Mouse (Mus musculus) brown adipose tissue, adult 24 weeks (tissue): ENCODE measurements around the gene Asna1. TPM values are rescaled to one million over a fixed set of nuclear protein-coding genes. Genes with fewer than 3 reads are reported as not detected.

Source experiments
- H3K27ac ChIP-seq: fragments of 200-500 bp; replicated peaks from 2 replicates; pipeline ENCODE4 v1.5.1; 2012; ENCODE audit warnings: low read depth, mild to moderate bottlenecking, low read length
- H3K4me1 ChIP-seq: fragments of 200-500 bp; 2 replicates; pipeline ENCODE4 v1.6.1; 2012; ENCODE audit warnings: low read length, mixed read lengths; ENCODE audit not compliant: control insufficient read depth, insufficient read depth, insufficient read length
- H3K4me3 ChIP-seq: fragments of 200-500 bp; 2 replicates; pipeline ENCODE4 v1.5.1; 2012; ENCODE audit warnings: low read depth, mild to moderate bottlenecking, low read length, moderate library complexity; ENCODE audit not compliant: insufficient read depth
- polyA plus RNA-seq: library from polyadenylated mRNA; stranded (reverse); fragments of >200 nt; gene quantifications from 2 replicates; pipeline ENCODE4 v1.2.4, GENCODE M21; 2012; ENCODE audit not compliant: missing spikeins, insufficient read depth, insufficient read length

Asna1 gene
- polyA plus RNA-seq, 1 experiment: 113 TPM

DNA sequence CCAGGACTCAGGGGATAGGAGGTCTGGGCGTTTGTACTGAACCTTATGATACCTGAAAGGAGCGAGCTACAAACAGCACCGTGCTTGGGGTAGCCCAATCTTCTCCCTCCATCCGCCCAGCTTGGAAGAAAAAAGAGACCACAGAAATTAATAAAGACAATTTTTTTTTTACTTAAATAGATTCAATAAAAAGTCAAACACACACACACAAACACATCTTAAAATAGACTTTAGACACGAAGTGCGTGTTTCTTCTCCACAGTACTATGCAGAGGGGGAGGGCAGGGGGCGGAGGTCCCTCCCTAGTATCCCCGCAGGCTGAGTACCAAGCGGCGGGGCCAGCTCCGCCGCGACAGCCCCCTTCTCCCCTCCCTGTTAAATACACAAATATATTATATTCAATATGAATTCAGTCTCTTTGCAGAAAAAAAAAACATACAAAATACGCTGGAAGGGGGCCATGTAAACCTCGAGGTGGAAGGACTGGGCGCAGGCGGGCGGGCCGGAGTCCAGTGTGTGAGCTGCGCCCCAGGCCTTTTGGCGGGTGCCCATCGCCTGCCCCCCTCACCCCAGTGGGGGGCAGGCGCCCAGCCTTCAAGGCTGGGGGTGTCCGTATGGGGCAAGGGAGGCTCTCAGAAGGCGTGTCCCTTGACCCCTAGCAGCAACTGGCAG lies 48.2 kb downstream of the Asna1 start:
- Histone ChIP-seq H3K27ac (peak overlapping the region; percentile 92), H3K4me3 (peak overlapping the region; percentile 83), H3K4me1 (peaks cover 11% of the 10 kb centered on the region)

DNA sequence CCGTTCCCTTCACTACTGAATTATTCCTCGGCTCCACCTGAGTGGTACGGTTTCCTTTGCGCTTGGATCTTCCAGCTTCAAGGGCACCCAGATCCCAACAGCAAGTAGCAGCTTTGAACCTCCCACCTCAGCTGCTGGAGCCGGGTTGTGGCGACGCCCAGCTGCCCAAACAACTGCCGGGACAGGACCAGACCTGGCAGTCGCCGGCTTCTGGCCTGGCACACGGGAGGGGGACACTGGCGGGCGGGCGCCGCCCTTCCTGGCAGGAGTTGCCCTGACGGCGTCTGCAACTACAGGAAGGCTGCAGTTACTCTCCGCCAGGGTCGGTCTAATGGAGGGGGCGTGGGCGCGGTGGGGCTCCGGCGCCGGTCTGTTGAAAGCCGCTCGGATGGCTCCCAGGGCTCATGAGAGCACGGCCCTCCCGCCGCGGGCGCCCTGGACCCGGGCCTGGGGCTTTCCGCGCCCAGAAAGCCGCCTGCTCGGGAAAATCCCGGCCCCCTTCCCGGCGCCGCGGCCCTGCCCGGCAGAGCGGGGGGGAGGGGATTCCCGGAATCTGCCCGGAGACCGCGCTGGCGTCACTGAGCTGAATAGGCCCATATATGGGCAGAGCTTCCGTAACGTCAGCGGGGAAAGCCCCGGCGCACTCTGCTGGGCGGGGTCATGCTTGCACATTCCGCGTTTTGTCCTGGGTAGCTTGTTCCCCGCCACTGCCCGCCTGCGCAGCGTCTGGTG lies 48.9 kb downstream of the Asna1 start:
- Histone ChIP-seq H3K27ac (peak overlapping the region; percentile 92), H3K4me1 (peaks cover 9% of the 10 kb centered on the region), H3K4me3 (peak overlapping the region; percentile 83)

GRCm38 (mm10) chr8:84975434-84975833 lies 49.6 kb downstream of the Asna1 start:
- H3K4me1 ChIP-seq: peaks cover 2% of the 10 kb centered on the region; the same call in 1 of the 2 replicates
- H3K27ac ChIP-seq: peak overlapping the region; percentile 91
- H3K4me3 ChIP-seq: peak overlapping the region; percentile 83

GRCm38 (mm10) chr8:84974543-84975142 lies 50.4 kb downstream of the Asna1 start:
- Histone ChIP-seq H3K4me1 (0 out of 2 replicates have a peak, but pooled peaks cover 2% of the 10 kb centered on the region), H3K4me3 (no peak overlapping the region), H3K27ac (no peak overlapping the region)

- Histone ChIP-seq H3K4me1 (0 out of 2 replicates have a peak, but pooled peaks cover 2% of the 10 kb centered on the region), H3K27ac (no peak overlapping the region), H3K4me3 (no peak overlapping the region)
These were observed 51.1 kb downstream of the Asna1 start for GRCm38 (mm10) chr8:84973803-84974542.

- no peak overlapping the region for H3K27ac ChIP-seq
- H3K4me3 ChIP-seq: no peak overlapping the region
- H3K4me1 ChIP-seq: peaks cover 6% of the 10 kb centered on the region; the same call in 1 of the 2 replicates
These were observed 52.0 kb downstream of the Asna1 start for GRCm38 (mm10) chr8:84973079-84973478.

GRCm38 (mm10) chr8:84970913-84971312 lies 54.2 kb downstream of the Asna1 start:
- H3K4me1 ChIP-seq: peaks cover 8% of the 10 kb centered on the region; the same call in 1 of the 2 replicates
- H3K27ac ChIP-seq: no peak overlapping the region
- H3K4me3 ChIP-seq: peak overlapping the region; percentile 87

DNA sequence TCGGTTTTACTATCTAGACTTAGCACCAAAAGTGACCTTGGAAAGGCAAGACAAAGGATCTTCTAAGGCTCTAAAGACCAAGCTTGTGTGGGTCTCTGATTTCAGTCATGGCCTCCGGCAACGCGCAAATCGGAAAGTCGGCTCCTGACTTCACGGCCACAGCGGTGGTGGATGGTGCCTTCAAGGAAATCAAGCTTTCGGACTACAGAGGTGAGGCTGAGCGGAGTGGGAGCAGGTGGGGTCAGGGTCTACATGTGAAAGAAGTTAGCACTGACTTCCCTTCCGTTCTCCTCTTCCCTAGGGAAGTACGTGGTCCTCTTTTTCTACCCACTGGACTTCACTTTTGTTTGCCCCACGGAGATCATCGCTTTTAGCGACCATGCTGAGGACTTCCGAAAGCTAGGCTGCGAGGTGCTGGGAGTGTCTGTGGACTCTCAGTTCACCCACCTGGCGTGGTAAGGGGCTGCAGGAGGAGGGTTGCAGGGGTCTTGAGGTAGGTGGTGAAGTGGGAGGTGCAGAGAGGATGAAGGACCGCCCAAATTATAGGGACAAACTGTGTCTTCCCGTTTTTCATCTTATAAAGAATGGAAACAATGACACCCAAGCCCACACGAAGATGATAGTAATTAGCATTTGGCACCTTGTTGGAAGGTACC lies 54.8 kb downstream of the Asna1 start:
- Histone ChIP-seq H3K4me3 (peak overlapping the region; percentile 87), H3K27ac (peak overlapping the region; percentile 44), H3K4me1 (peaks cover 10% of the 10 kb centered on the region; the same call in 1 of the 2 replicates)

- peak within 1 kb of the TSS; percentile 70 for H3K27ac ChIP-seq
- peaks cover 14% of the 10 kb centered on the region; the same call in 1 of the 2 replicates for H3K4me1 ChIP-seq
- peak within 1 kb of the TSS; percentile 87 for H3K4me3 ChIP-seq
These were observed 55.6 kb downstream of the Asna1 start, which contains the start of the genes Gm49661, Prdx2 and Rnaseh2a for GRCm38 (mm10) chr8:84969241-84970134. Gm49661 (minus strand) TSS chr8:84969433. Prdx2 (plus strand) TSS chr8:84969587. Rnaseh2a (minus strand) TSS chr8:84969767.

DNA sequence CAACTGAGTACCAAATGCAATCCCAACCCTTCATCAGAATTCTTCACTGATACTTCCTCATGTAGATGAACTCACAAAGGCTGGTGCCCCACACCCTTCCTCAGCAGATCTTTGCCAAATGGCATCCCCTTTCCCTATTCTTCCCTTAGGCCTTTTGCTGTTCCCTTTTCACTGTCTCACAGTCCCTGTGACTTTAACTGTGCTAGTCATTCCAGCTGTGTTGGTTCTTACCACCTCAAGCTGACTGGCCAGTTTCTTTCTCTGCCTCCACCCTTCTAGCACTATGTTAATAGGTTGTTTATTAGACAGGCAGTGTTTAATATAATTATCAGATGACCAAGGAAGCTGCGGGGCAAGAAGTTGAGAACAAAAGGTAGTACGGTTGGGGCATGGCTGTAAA lies 56.4 kb downstream of the Asna1 start:
- Histone ChIP-seq H3K4me3 (peak overlapping the region; percentile 87), H3K4me1 (peaks cover 14% of the 10 kb centered on the region; the same call in 1 of the 2 replicates), H3K27ac (peak overlapping the region; percentile 70)

Other genes starting within 250 kb of the Asna1 start
- gene Nfix, start 224.9 kb downstream of the Asna1 start, polyA plus RNA-seq: 74.6 and 78.4 TPM in 2 replicates
- 7.2 and 9.4 TPM in 2 replicates for gene Dand5, start 202.5 kb downstream of the Asna1 start, polyA plus RNA-seq
- 32.2 and 37.2 TPM in 2 replicates for gene Gadd45gip1, start 193.8 kb downstream of the Asna1 start, polyA plus RNA-seq
- 73.3 and 79.3 TPM in 2 replicates for gene Rad23a, start 184.6 kb downstream of the Asna1 start, polyA plus RNA-seq
- gene Calr, start 178.3 kb downstream of the Asna1 start, polyA plus RNA-seq: 211 and 306 TPM in 2 replicates
- 11.3 and 14.4 TPM in 2 replicates for gene Farsa, start 168.3 kb downstream of the Asna1 start, polyA plus RNA-seq
- 3.3 and 3.6 TPM in 2 replicates for gene Syce2, start 153.2 kb downstream of the Asna1 start, polyA plus RNA-seq
- 53.8 and 76.8 TPM in 2 replicates for gene Gcdh, start 131.4 kb downstream of the Asna1 start, polyA plus RNA-seq
- not detected in 2 replicates for gene Klf1, start 123.4 kb downstream of the Asna1 start, polyA plus RNA-seq
- 4.6 and 12.9 TPM in 2 replicates for gene Dnase2a, start 116.7 kb downstream of the Asna1 start, polyA plus RNA-seq
- gene Mast1, start 87.9 kb downstream of the Asna1 start, polyA plus RNA-seq: not detected in 2 replicates
- gene Rtbdn, start 78.3 kb downstream of the Asna1 start, polyA plus RNA-seq: not detected in 2 replicates
- gene Gm49661, start 55.8 kb downstream of the Asna1 start, polyA plus RNA-seq: not detected in 2 replicates
- gene Prdx2, start 55.7 kb downstream of the Asna1 start, polyA plus RNA-seq: 387 and 425 TPM in 2 replicates
- gene Rnaseh2a, start 55.5 kb downstream of the Asna1 start, polyA plus RNA-seq: 26.6 and 28.5 TPM in 2 replicates
- 15.4 and 47.7 TPM in 2 replicates for gene Junb, start 46.6 kb downstream of the Asna1 start, polyA plus RNA-seq
- 1.1 and 1.6 TPM in 2 replicates for gene Hook2, start 34.7 kb downstream of the Asna1 start, polyA plus RNA-seq
- not detected in 2 replicates for gene Best2, start 10.8 kb downstream of the Asna1 start, polyA plus RNA-seq
- 68.4 and 68.5 TPM in 2 replicates for gene Trir, start 1.5 kb upstream of the Asna1 start, polyA plus RNA-seq
- gene Tnpo2, start 11.6 kb upstream of the Asna1 start, polyA plus RNA-seq: 28.4 and 33.5 TPM in 2 replicates
- gene Fbxw9, start 34.8 kb upstream of the Asna1 start, polyA plus RNA-seq: 3.0 and 4.1 TPM in 2 replicates
- not detected in 2 replicates for gene Gm5741, start 42.7 kb upstream of the Asna1 start, polyA plus RNA-seq
- 19.1 and 20.0 TPM in 2 replicates for gene Dhps, start 46.5 kb upstream of the Asna1 start, polyA plus RNA-seq
- gene Wdr83os, start 55.5 kb upstream of the Asna1 start, polyA plus RNA-seq: 95.5 and 130 TPM in 2 replicates
- gene Wdr83, start 56.0 kb upstream of the Asna1 start, polyA plus RNA-seq: 26.8 and 28.7 TPM in 2 replicates
- gene Man2b1, start 58.0 kb upstream of the Asna1 start, polyA plus RNA-seq: 17.4 and 20.8 TPM in 2 replicates
- 0.44 and 0.96 TPM in 2 replicates for gene Zfp791, start 97.8 kb upstream of the Asna1 start, polyA plus RNA-seq
- gene Cks1brt, start 126.6 kb upstream of the Asna1 start, polyA plus RNA-seq: not detected in 2 replicates
- gene Olfr371, start 200.7 kb upstream of the Asna1 start, polyA plus RNA-seq: not detected in 2 replicates